ENCODE assay signal across 22 mouse cellular contexts in genomic region chr10:95059078-95059477, GRCm38 (mm10).
A peak's percentile ranks its signal among the peaks of the same experiment; 100 is the strongest.
DNase-seq lines count a peak whose midpoint lies in the region; ATAC-seq and TF ChIP-seq lines count a peak whose summit lies in the region.
"Had no signal": no experiment of that assay in that cellular context is flagged by ENCODE, and none has a peak within 500 bp of the region (broad histone marks: within the 10 kb centered on the region; RNA-seq: fewer than 3 reads in every experiment).

No protein-coding gene starts in this region.

- WGBS in lung, embryonic 14.5 days = 64% methylated on average over 9 of the region's 9 CpGs

- TF ChIP-seq CTCF in lung, embryonic 14.5 days (IDR thresholded peaks at IDR 0.05; ENCODE audit: low read depth) = no peak
- no peak for TF ChIP-seq CTCF in CH12.LX (conservative IDR thresholded peaks at IDR 0.05 in 1 of 2, IDR thresholded peaks at IDR 0.05 in 1 of 2; ENCODE audit: low read depth in 2 of 2, low read length in 2 of 2)
- TF ChIP-seq CTCF in brain, embryonic 14.5 days (IDR thresholded peaks at IDR 0.05; ENCODE audit: borderline replicate concordance, extremely low read depth, insufficient read depth, insufficient read length) = no peak

- no peaks in the 10 kb centered on the region for H3K79me2 ChIP-seq in CH12.LX (replicated peaks; ENCODE audit: control insufficient read depth, extremely low read depth, insufficient read depth, poor library complexity, severe bottlenecking)

- H3K4me1 ChIP-seq in lung, embryonic 14.5 days (ENCODE audit: insufficient read depth) = 0 out of 2 replicates have a peak, but pooled peaks cover 4% of the 10 kb centered on the region
- peaks cover 3 to 11% of the 10 kb centered on the region in 2 experiments; a peak in 3 of 4 replicates for H3K4me1 ChIP-seq in CH12.LX (ENCODE audit: control insufficient read depth in 1 of 2, insufficient read depth in 2 of 2)
- H3K4me1 ChIP-seq: heart, embryonic 13.5 days had no signal

- no peak overlapping the region for H3K9ac ChIP-seq in lung, embryonic 14.5 days
- H3K9ac ChIP-seq in CH12.LX (ENCODE audit: insufficient read depth, low read depth) = no peak overlapping the region
- H3K9ac ChIP-seq: embryonic facial prominence, embryonic 13.5 days; forebrain, embryonic 12.5 days; forebrain, postnatal 0 days; heart, embryonic 13.5 days; hindbrain, embryonic 15.5 days had no signal

- no peaks in the 10 kb centered on the region for H3K9me3 ChIP-seq in lung, embryonic 14.5 days (ENCODE audit: low read depth, low read length)
- H3K9me3 ChIP-seq in CH12.LX (replicated peaks; ENCODE audit: low read length) = no peaks in the 10 kb centered on the region
- H3K9me3 ChIP-seq: embryonic facial prominence, embryonic 13.5 days; forebrain, embryonic 12.5 days; heart, embryonic 13.5 days; hindbrain, embryonic 15.5 days had no signal

- no peak for TF ChIP-seq EP300 in CH12.LX (IDR thresholded peaks at IDR 0.05; ENCODE audit: low read length)

- no peaks in the 10 kb centered on the region for H3K27me3 ChIP-seq in lung, embryonic 14.5 days (ENCODE audit: insufficient read depth, low read length)
- no peaks in the 10 kb centered on the region for H3K27me3 ChIP-seq in CH12.LX (replicated peaks)
- H3K27me3 ChIP-seq: embryonic facial prominence, embryonic 13.5 days; forebrain, embryonic 12.5 days; heart, embryonic 13.5 days; hindbrain, embryonic 15.5 days had no signal

- no peak for TF ChIP-seq RAD21 in CH12.LX (IDR thresholded peaks at IDR 0.05; ENCODE audit: low read depth, low read length)

- no peak for ATAC-seq in lung, embryonic 14.5 days (ENCODE audit: insufficient read depth)
- ATAC-seq in cerebellum, adult (ENCODE audit: insufficient number of reproducible peaks, low FRiP score, low TSS enrichment) = no peak
- ATAC-seq: CD4-positive, CD25-positive, alpha-beta regulatory T cell, adult 4 months; forebrain, postnatal 0 days had no signal

- DNase-seq in adrenal gland, postnatal 10 days = peak; percentile 9
- DNase-seq in adrenal gland, postnatal 4 days (ENCODE audit: low spot score in 2 of 2) = no peak
- DNase-seq in lung, embryonic 14.5 days = peak; percentile 51
- DNase-seq in lung, postnatal 14 days = no peak
- DNase-seq in CH12.LX (ENCODE audit: extremely low read depth) = no peak
- peak; percentile 47 for DNase-seq in brain, embryonic 14.5 days (ENCODE audit: low read depth)
- no peak for DNase-seq in adrenal gland, adult 18-20 months (ENCODE audit: low spot score in 2 of 2)
- DNase-seq: adrenal gland, postnatal 25 days; B cell, adult 2 months; cerebellum, adult 11-12 months; cerebellum, adult 9-11 months; cerebellum, postnatal 36 days; forebrain, postnatal 0 days; gastrocnemius, postnatal 14 days; heart, adult 11 months; heart, postnatal 36 days had no signal

- TF ChIP-seq POLR2A in CH12.LX (IDR thresholded peaks at IDR 0.05; ENCODE audit: low read depth, low read length) = no peak
- no peak for TF ChIP-seq POLR2A in brain, embryonic 14.5 days (IDR thresholded peaks at IDR 0.05; ENCODE audit: borderline replicate concordance, extremely low read depth, insufficient read depth, insufficient read length, poor library complexity, severe bottlenecking)

- H3K4me2 ChIP-seq in lung, embryonic 14.5 days = no peak overlapping the region
- H3K4me2 ChIP-seq in CH12.LX (ENCODE audit: insufficient read depth, low read depth, poor library complexity, severe bottlenecking) = peak overlapping the region; percentile 59
- H3K4me2 ChIP-seq: embryonic facial prominence, embryonic 13.5 days; forebrain, embryonic 12.5 days; heart, embryonic 13.5 days; hindbrain, embryonic 15.5 days had no signal

- H3K27ac ChIP-seq in lung, embryonic 14.5 days (ENCODE audit: low read depth) = no peak overlapping the region
- no peak overlapping the region for H3K27ac ChIP-seq in CH12.LX (ENCODE audit: insufficient read depth, low read depth)
- H3K27ac ChIP-seq: embryonic facial prominence, embryonic 13.5 days; forebrain, embryonic 12.5 days; heart, embryonic 13.5 days; hindbrain, embryonic 15.5 days had no signal

- H3K4me3 ChIP-seq in lung, embryonic 14.5 days (ENCODE audit: low read depth, low read length) = no peak overlapping the region
- no peak overlapping the region for H3K4me3 ChIP-seq in CH12.LX (replicated peaks in 1 of 3; ENCODE audit: low read depth in 2 of 3, low read length in 2 of 3, poor library complexity in 1 of 3)
- H3K4me3 ChIP-seq: embryonic facial prominence, embryonic 13.5 days; forebrain, embryonic 12.5 days; heart, embryonic 13.5 days; hindbrain, embryonic 15.5 days had no signal

- dilution Hi-C loops in CH12.LX (cut with MboI; ENCODE audit: extremely low pct_ligation_motif_present, extremely low pct_unique_long_range_greater_than_20kb, low sequenced_read_pairs) = no loop called here

- no peaks in the 10 kb centered on the region for H3K36me3 ChIP-seq in lung, embryonic 14.5 days (ENCODE audit: insufficient read depth)
- H3K36me3 ChIP-seq in CH12.LX (replicated peaks in 1 of 2; ENCODE audit: control insufficient read depth in 1 of 2, insufficient read depth in 1 of 2, low read length in 1 of 2) = no peaks in the 10 kb centered on the region
- H3K36me3 ChIP-seq: embryonic facial prominence, embryonic 13.5 days; forebrain, embryonic 12.5 days; heart, embryonic 13.5 days; hindbrain, embryonic 15.5 days had no signal

- in situ Hi-C loops in CH12.LX (cut with MboI; ENCODE audit: low pct_ligation_motif_present, low pct_unique_long_range_greater_than_20kb, low sequenced_read_pairs) = no loop called here

TF ChIP-seq in CH12.LX, 34 proteins besides CTCF, POLR2A, EP300 and RAD21:
- no peak for TF ChIP-seq HCFC1 (IDR thresholded peaks at IDR 0.05; ENCODE audit: low read depth, low read length)
- TF ChIP-seq ZNF384 (IDR thresholded peaks at IDR 0.05; ENCODE audit: low read depth, low read length) = peak; percentile 22; the same call in 1 of the 2 replicates

Comparison
In these comparisons a context has a peak if more than half of its experiments do, and no peak if none do; other contexts are left out.
1. DNase-seq: peak in adrenal gland, postnatal 10 days (single experiment), lung, embryonic 14.5 days (single experiment) and brain, embryonic 14.5 days (single experiment); none in adrenal gland, postnatal 4 days (0 of 2), lung, postnatal 14 days (single experiment), CH12.LX (single experiment) and adrenal gland, adult 18-20 months (0 of 2).